Mouse (Mus musculus) CH12.LX (cell line): ENCODE data around the gene Ttc7b. TPM values are rescaled to one million over a fixed set of nuclear protein-coding genes. Genes with fewer than 3 reads are reported as not detected.

Source experiments
- DNase-seq: peaks from one replicate; pipeline ENCODE4 v3.0.0-alpha.2; 2013; ENCODE audit errors: extremely low read depth
- H3K27ac ChIP-seq: 2 replicates; pipeline ENCODE4 v1.5.1; 2012; ENCODE audit warnings: low read depth, mild to moderate bottlenecking, control low read depth, moderate library complexity; ENCODE audit not compliant: insufficient read depth
- H3K27me3 ChIP-seq: replicated peaks from 2 replicates; pipeline ENCODE3; 2012; ENCODE audit warnings: inconsistent platforms
- H3K36me3 ChIP-seq, 2 experiments: replicated peaks in 1 of 2; 2 replicates each; pipeline versions ENCODE3 to v1.6.1; 2012; ENCODE audit warnings: inconsistent platforms in 1 of 2, low read length in 1 of 2, mild to moderate bottlenecking in 1 of 2, mixed read lengths in 1 of 2, moderate library complexity in 1 of 2; ENCODE audit not compliant: control insufficient read depth in 1 of 2, insufficient read depth in 1 of 2
- H3K4me1 ChIP-seq, 2 experiments: 2 replicates each; pipeline ENCODE4 v1.6.1; 2012; ENCODE audit warnings: inconsistent platforms in 1 of 2, moderate library complexity in 1 of 2; ENCODE audit not compliant: insufficient read depth in 2 of 2, control insufficient read depth in 1 of 2
- H3K4me2 ChIP-seq: 2 replicates; pipeline ENCODE4 v1.6.1; 2012; ENCODE audit warnings: low read depth, mild to moderate bottlenecking, control low read depth; ENCODE audit not compliant: poor library complexity, insufficient read depth, severe bottlenecking
- H3K4me3 ChIP-seq, 3 experiments: fragments of 150-350 bp in 1 of 3; sonication (generic) in 1 of 3; replicated peaks in 1 of 3; 2 replicates each; pipeline versions ENCODE3 to v1.5.1; 2011 to 2012; ENCODE audit warnings: low read depth in 2 of 3, low read length in 2 of 3, mild to moderate bottlenecking in 2 of 3, moderate library complexity in 2 of 3, control low read depth in 1 of 3, improper control_type of control experiment in 1 of 3, inconsistent platforms in 1 of 3, mixed read lengths in 1 of 3; ENCODE audit not compliant: poor library complexity in 1 of 3
- H3K79me2 ChIP-seq: replicated peaks from 2 replicates; pipeline ENCODE4 v1.6.1; 2012; ENCODE audit warnings: mild to moderate bottlenecking, moderate library complexity; ENCODE audit not compliant: control insufficient read depth, poor library complexity, insufficient read depth, severe bottlenecking; ENCODE audit errors: extremely low read depth
- H3K9ac ChIP-seq: 2 replicates; pipeline ENCODE4 v1.6.1; 2012; ENCODE audit warnings: low read depth, mild to moderate bottlenecking, control low read depth, moderate library complexity; ENCODE audit not compliant: insufficient read depth
- H3K9me3 ChIP-seq: replicated peaks from 2 replicates; pipeline ENCODE3; 2012; ENCODE audit warnings: low read length, inconsistent platforms, mixed read lengths
- CTCF ChIP-seq, 2 experiments: IDR thresholded peaks in 1 of 2; conservative IDR thresholded peaks in 1 of 2; 2 replicates each; pipeline ENCODE4 v1.5.1; 2011 to 2012; ENCODE audit warnings: low read depth in 2 of 2, low read length in 2 of 2, improper control_type of control experiment in 1 of 2, inconsistent platforms in 1 of 2, mild to moderate bottlenecking in 1 of 2, moderate library complexity in 1 of 2
- EP300 ChIP-seq: IDR thresholded peaks from 2 replicates; pipeline ENCODE4 v1.6.1; 2011; ENCODE audit warnings: low read length, improper control_type of control experiment
- ETS1 ChIP-seq: conservative IDR thresholded peaks from 2 replicates; pipeline ENCODE4 v1.6.1; 2012; ENCODE audit warnings: low read depth, mild to moderate bottlenecking, inconsistent platforms, low read length, improper control_type of control experiment, moderate library complexity
- GABPA ChIP-seq: IDR thresholded peaks from 2 replicates; pipeline ENCODE4 v1.6.1; 2012; ENCODE audit warnings: low read depth, low read length, improper control_type of control experiment, inconsistent platforms; ENCODE audit not compliant: insufficient replicate concordance
- HCFC1 ChIP-seq: IDR thresholded peaks from 2 replicates; pipeline ENCODE4 v1.6.1; 2012; ENCODE audit warnings: low read depth, mild to moderate bottlenecking, inconsistent platforms, low read length, improper control_type of control experiment
- IRF4 ChIP-seq: IDR thresholded peaks from 2 replicates; pipeline ENCODE4 v1.6.1; 2014; ENCODE audit warnings: low read depth, mild to moderate bottlenecking, inconsistent platforms, low read length, improper control_type of control experiment
- JUND ChIP-seq: conservative IDR thresholded peaks from 2 replicates; pipeline ENCODE4 v1.6.1; 2011; ENCODE audit warnings: low read depth, low read length, improper control_type of control experiment
- KAT2A ChIP-seq: IDR thresholded peaks from 2 replicates; pipeline ENCODE4 v1.6.1; 2012; ENCODE audit warnings: low read length, improper control_type of control experiment, inconsistent platforms; ENCODE audit not compliant: insufficient replicate concordance
- MAFK ChIP-seq: IDR thresholded peaks from 2 replicates; pipeline ENCODE4 v1.6.1; 2011; ENCODE audit warnings: low read length, improper control_type of control experiment; ENCODE audit not compliant: insufficient replicate concordance
- MEF2A ChIP-seq: IDR thresholded peaks from 2 replicates; pipeline ENCODE4 v1.6.1; 2014; ENCODE audit warnings: low read depth, mild to moderate bottlenecking, inconsistent platforms, low read length, improper control_type of control experiment, borderline replicate concordance
- MXI1 ChIP-seq: IDR thresholded peaks from 2 replicates; pipeline ENCODE4 v1.6.1; 2011; ENCODE audit warnings: mild to moderate bottlenecking, low read depth, low read length, improper control_type of control experiment
- NELFE ChIP-seq: IDR thresholded peaks from 2 replicates; pipeline ENCODE4 v1.6.1; 2011; ENCODE audit warnings: low read depth, low read length, improper control_type of control experiment
- PAX5 ChIP-seq: IDR thresholded peaks from 2 replicates; pipeline ENCODE4 v1.6.1; 2012; ENCODE audit warnings: low read length, inconsistent platforms, mixed read lengths
- POLR2A ChIP-seq: IDR thresholded peaks from 2 replicates; pipeline ENCODE4 v1.6.1; 2011; ENCODE audit warnings: low read depth, mild to moderate bottlenecking, improper control_type of control experiment, low read length
- POLR2AphosphoS2 ChIP-seq: IDR thresholded peaks from 2 replicates; pipeline ENCODE4 v1.6.1; 2011; ENCODE audit warnings: low read depth, low read length, improper control_type of control experiment
- RAD21 ChIP-seq: IDR thresholded peaks from 2 replicates; pipeline ENCODE4 v1.6.1; 2011; ENCODE audit warnings: low read depth, mild to moderate bottlenecking, low read length, improper control_type of control experiment, moderate library complexity
- SIN3A ChIP-seq: IDR thresholded peaks from 2 replicates; pipeline ENCODE4 v1.6.1; 2012; ENCODE audit warnings: low read length, improper control_type of control experiment, inconsistent platforms
- TBP ChIP-seq: conservative IDR thresholded peaks from 2 replicates; pipeline ENCODE4 v1.6.1; 2011; ENCODE audit warnings: low read depth, low read length, improper control_type of control experiment
- TCF12 ChIP-seq: IDR thresholded peaks from 2 replicates; pipeline ENCODE4 v1.6.1; 2014; ENCODE audit warnings: low read depth, mild to moderate bottlenecking, inconsistent platforms, low read length, improper control_type of control experiment
- UBTF ChIP-seq: IDR thresholded peaks from 2 replicates; pipeline ENCODE4 v1.6.1; 2012; ENCODE audit warnings: low read depth, mild to moderate bottlenecking, inconsistent platforms, low read length, improper control_type of control experiment, moderate library complexity
- USF2 ChIP-seq: conservative IDR thresholded peaks from 2 replicates; pipeline ENCODE4 v1.6.1; 2011; ENCODE audit warnings: low read depth, low read length, improper control_type of control experiment
- ZC3H11A ChIP-seq: IDR thresholded peaks from 2 replicates; pipeline ENCODE4 v1.6.1; 2012; ENCODE audit warnings: low read depth, mild to moderate bottlenecking, inconsistent platforms, low read length, improper control_type of control experiment
- ZMIZ1 ChIP-seq: IDR thresholded peaks from 2 replicates; pipeline ENCODE4 v1.6.1; 2012; ENCODE audit warnings: low read depth, mild to moderate bottlenecking, inconsistent platforms, low read length, improper control_type of control experiment
- ZNF384 ChIP-seq: IDR thresholded peaks from 2 replicates; pipeline ENCODE4 v1.6.1; 2012; ENCODE audit warnings: low read depth, low read length, improper control_type of control experiment, inconsistent platforms
- dilution Hi-C: fragments of 300-500 bp; cut with MboI; formaldehyde crosslinking; loops from 2 replicates; pipeline ENCODE4 v1.14.3; 2020; ENCODE audit warnings: low sequenced_read_pairs; ENCODE audit not compliant: extremely low pct_unique_long_range_greater_than_20kb, extremely low pct_ligation_motif_present
- in situ Hi-C: fragments of 300-500 bp; cut with MboI; formaldehyde crosslinking; loops from 3 replicates; pipeline ENCODE4 v1.14.3; 2019; ENCODE audit warnings: low sequenced_read_pairs, low pct_ligation_motif_present, low pct_unique_long_range_greater_than_20kb, mixed read lengths
- polyA plus RNA-seq: library from polyadenylated mRNA; unstranded; fragments of >175 nt; gene quantifications from 2 replicates; pipeline ENCODE4 v1.2.1, GENCODE M21; 2012; ENCODE audit warnings: low read depth; ENCODE audit not compliant: insufficient read length
- total RNA-seq, 2 experiments: library from RNA; depleted of rRNA; stranded (reverse); fragments of 300-350 nt in 1 of 2; fragments of >200 nt in 1 of 2; gene quantifications; 2 replicates each; pipeline ENCODE4 v1.2.3; 2012 to 2014

Ttc7b gene
- total and polyA plus RNA-seq, 3 experiments, result 7.8 to 18.3 (median 12.7) TPM

- Histone ChIP-seq H3K27me3 (no peaks in the 10 kb centered on the region), H3K4me1 (peaks cover 0 to 1% of the 10 kb centered on the region in 2 experiments; a peak in 1 of 4 replicates), H3K79me2 (no peaks in the 10 kb centered on the region), H3K27ac (no peak overlapping the region), H3K4me2 (no peak overlapping the region), H3K9me3 (no peaks in the 10 kb centered on the region), H3K4me3 (no peak overlapping the region), H3K36me3 (peaks cover 17 to 60% of the 10 kb centered on the region in 2 experiments), H3K9ac (no peak overlapping the region)
- DNase-seq, result no peak
- dilution Hi-C loops, result no loop called here
- TF ChIP-seq ZMIZ1 (no peak), IRF4 (no peak), NELFE (no peak), ETS1 (no peak), MEF2A (no peak), ZNF384 (no peak), KAT2A (no peak), CTCF (conservative IDR thresholded peaks at IDR 0.05 in 1 of 2, IDR thresholded peaks at IDR 0.05 in 1 of 2; ENCODE audit: low read depth in 2 of 2, low read length in 2 of 2) (no peak), MXI1 (no peak), POLR2AphosphoS2 (no peak), TCF12 (no peak), TBP (no peak), MAFK (no peak), UBTF (no peak), EP300 (no peak), PAX5 (no peak), HCFC1 (no peak), GABPA (no peak), POLR2A (no peak)
- in situ Hi-C loops, result no loop called here
These were observed 147.8 kb downstream of the Ttc7b start for GRCm38 (mm10) chr12:100372785-100373184.

DNA sequence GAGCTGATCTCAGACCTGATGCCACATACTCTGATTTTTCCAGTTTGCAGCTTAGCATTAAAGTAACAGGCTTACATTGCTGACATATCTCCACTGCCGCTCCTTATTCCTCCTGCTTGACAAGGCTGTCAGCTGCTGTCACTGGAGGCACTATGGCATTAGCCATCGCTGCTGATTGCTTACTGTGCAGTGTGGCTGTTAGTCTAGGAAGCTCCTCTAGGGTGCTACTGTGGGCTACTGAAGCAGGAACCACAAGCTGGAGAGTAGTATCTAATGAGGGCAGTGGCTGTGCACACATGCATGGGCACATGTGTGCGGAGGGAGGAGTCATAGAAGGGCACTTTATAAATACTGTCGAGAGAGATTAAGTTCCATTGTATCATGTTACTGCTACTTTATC lies 148.6 kb downstream of the Ttc7b start:
- Histone ChIP-seq H3K4me2 (no peak overlapping the region), H3K4me1 (no peaks in the 10 kb centered on the region), H3K9me3 (no peaks in the 10 kb centered on the region), H3K36me3 (peaks cover 17 to 64% of the 10 kb centered on the region in 2 experiments), H3K79me2 (no peaks in the 10 kb centered on the region), H3K27me3 (no peaks in the 10 kb centered on the region), H3K4me3 (no peak overlapping the region), H3K9ac (no peak overlapping the region), H3K27ac (no peak overlapping the region)
- dilution Hi-C loops (no loop called here), in situ Hi-C loops (no loop called here)
- TF ChIP-seq ZNF384, result no peak
- no peak for TF ChIP-seq MXI1
- TF ChIP-seq USF2, result no peak
- TF ChIP-seq MEF2A, result no peak
- TF ChIP-seq PAX5, result no peak
- no peak for TF ChIP-seq TBP
- TF ChIP-seq JUND, result no peak
- no peak for TF ChIP-seq SIN3A
- no peak for TF ChIP-seq CTCF (conservative IDR thresholded peaks at IDR 0.05 in 1 of 2, IDR thresholded peaks at IDR 0.05 in 1 of 2; ENCODE audit: low read depth in 2 of 2, low read length in 2 of 2)
- no peak for TF ChIP-seq ZMIZ1
- no peak for TF ChIP-seq ZC3H11A
- no peak for TF ChIP-seq RAD21
- no peak for DNase-seq
